Comparison of ENCODE assay signal across 27 mouse cellular contexts in genomic region chr13:115822527-115822926, GRCm38 (mm10).
"Had no signal": no experiment of that assay in that cellular context is flagged by ENCODE, and none has a peak within 500 bp of the region (broad histone marks: within the 10 kb centered on the region; RNA-seq: fewer than 3 reads in every experiment).

No protein-coding gene starts in this region.

- H3K4me2 ChIP-seq: heart, embryonic 12.5 days; hindbrain, embryonic 12.5 days; hindbrain, embryonic 14.5 days; intestine, embryonic 15.5 days; limb, embryonic 12.5 days; liver, embryonic 11.5 days; liver, embryonic 13.5 days; liver, embryonic 15.5 days had no signal

- H3K4me1 ChIP-seq: heart, embryonic 10.5 days; heart, embryonic 12.5 days; hindbrain, embryonic 10.5 days; hindbrain, embryonic 12.5 days; intestine, embryonic 15.5 days; liver, embryonic 13.5 days; liver, embryonic 15.5 days had no signal

- H3K36me3 ChIP-seq: heart, embryonic 10.5 days; heart, embryonic 12.5 days; hindbrain, embryonic 10.5 days; hindbrain, embryonic 12.5 days; intestine, embryonic 15.5 days; limb, embryonic 10.5 days; limb, embryonic 12.5 days; liver, embryonic 13.5 days; liver, embryonic 15.5 days had no signal

- H3K27ac ChIP-seq: gastrocnemius, adult 2 months; heart, embryonic 10.5 days; hindbrain, embryonic 10.5 days; hindbrain, embryonic 12.5 days; hindbrain, embryonic 14.5 days; intestine, embryonic 15.5 days; kidney, postnatal 0 days; left cerebral cortex, adult 2 months; limb, embryonic 10.5 days; limb, embryonic 12.5 days; liver, embryonic 13.5 days; liver, embryonic 15.5 days had no signal

- H3K9me3 ChIP-seq: heart, embryonic 10.5 days; heart, embryonic 12.5 days; hindbrain, embryonic 10.5 days; hindbrain, embryonic 12.5 days; intestine, embryonic 15.5 days; limb, embryonic 10.5 days; limb, embryonic 12.5 days; liver, embryonic 13.5 days; liver, embryonic 15.5 days had no signal

- H3K4me3 ChIP-seq: gastrocnemius, adult 2 months; heart, embryonic 10.5 days; heart, embryonic 12.5 days; hindbrain, embryonic 10.5 days; hindbrain, embryonic 12.5 days; intestine, embryonic 15.5 days; left cerebral cortex, adult 2 months; limb, embryonic 10.5 days; limb, embryonic 12.5 days; liver, embryonic 13.5 days; liver, embryonic 15.5 days had no signal

- ATAC-seq: hindbrain, embryonic 16.5 days; inflammation-experienced regulatory T-cells, adult 6 months; intestine, embryonic 15.5 days; intestine, postnatal 0 days had no signal

- DNase-seq: gastrocnemius, adult 2 months; gastrocnemius, postnatal 10 days; gastrocnemius, postnatal 25 days; heart, adult 18-20 months; heart, postnatal 10 days; heart, postnatal 4 days; kidney, adult 18-20 months; kidney, adult 8-10 months; kidney, postnatal 14 days; kidney, postnatal 36 days; liver; liver, embryonic 13.5 days had no signal

- H3K9ac ChIP-seq: heart, embryonic 12.5 days; hindbrain, embryonic 12.5 days; hindbrain, embryonic 14.5 days; intestine, embryonic 15.5 days; limb, embryonic 12.5 days; liver, embryonic 13.5 days; liver, embryonic 15.5 days had no signal

- H3K27me3 ChIP-seq: heart, embryonic 12.5 days; hindbrain, embryonic 12.5 days; intestine, embryonic 15.5 days; limb, embryonic 12.5 days; liver, embryonic 13.5 days; liver, embryonic 15.5 days had no signal
